Mouse (Mus musculus): Measurements from ENCODE around the gene H2al2a.

GRCm38 (mm10) chr2:17973246-17973645 is 23.5 kb downstream of the H2al2a start:
- TF ChIP-seq POLR2A (IDR thresholded peaks at IDR 0.05; ENCODE audit: borderline replicate concordance, control insufficient read depth, low read depth, low read length) (no peak), CTCF (IDR thresholded peaks at IDR 0.05; ENCODE audit: control insufficient read depth, insufficient read depth, low read length) (no peak)
